Mouse (Mus musculus): ENCODE measurements around the gene Rgs11. TPM values are rescaled to one million over a fixed set of nuclear protein-coding genes. Genes with fewer than 3 reads are reported as not detected.
"Not testable (repeated sequence)": the region's sequence is repeated elsewhere in the genome, so short reads cannot be mapped to it uniquely, and the experiment has no call there.

The Rgs11 gene
- polyA plus RNA-seq (2012; rRNA removed) = 87.1 and 90.1 TPM in 2 replicates

GRCm38 (mm10) chr17:26202737-26203136 is at the start of gene Rgs11:
Gene Rgs11 (plus strand): TSS chr17:26202951.
- peak in 1 of 2 experiments; percentile 56 for DNase-seq (ENCODE audit: extremely low spot score in 1 of 2, low spot score in 1 of 2)

- no peak for DNase-seq (ENCODE audit: extremely low spot score in 1 of 2, low spot score in 1 of 2)
These were observed 40.0 kb upstream of the Rgs11 start for GRCm38 (mm10) chr17:26162736-26163135.

- no peak for DNase-seq (ENCODE audit: extremely low spot score in 1 of 2, low spot score in 1 of 2)
These were observed 34.7 kb upstream of the Rgs11 start for GRCm38 (mm10) chr17:26168039-26168438.

- DNase-seq (ENCODE audit: extremely low spot score in 1 of 2, low spot score in 1 of 2) = not testable (repeated sequence)
These were observed 27.5 kb upstream of the Rgs11 start for GRCm38 (mm10) chr17:26175248-26175647.

GRCm38 (mm10) chr17:26178611-26179010 is 24.1 kb upstream of the Rgs11 start:
- no peak for DNase-seq (ENCODE audit: extremely low spot score in 1 of 2, low spot score in 1 of 2)

- no peak for DNase-seq (ENCODE audit: extremely low spot score in 1 of 2, low spot score in 1 of 2)
These were observed 21.6 kb upstream of the Rgs11 start for GRCm38 (mm10) chr17:26181179-26181578.

GRCm38 (mm10) chr17:26187592-26187991 is 15.2 kb upstream of the Rgs11 start:
- DNase-seq (ENCODE audit: extremely low spot score in 1 of 2, low spot score in 1 of 2) = no peak

GRCm38 (mm10) chr17:26188091-26188805 is 14.5 kb upstream of the Rgs11 start:
- DNase-seq (ENCODE audit: extremely low spot score in 1 of 2, low spot score in 1 of 2) = no peak

- DNase-seq (ENCODE audit: extremely low spot score in 1 of 2, low spot score in 1 of 2) = not testable (repeated sequence)
These were observed 11.3 kb upstream of the Rgs11 start for GRCm38 (mm10) chr17:26191486-26191885.

GRCm38 (mm10) chr17:26192481-26193190 is 10.1 kb upstream of the Rgs11 start:
- no peak for DNase-seq (ENCODE audit: extremely low spot score in 1 of 2, low spot score in 1 of 2)

GRCm38 (mm10) chr17:26198892-26199291 is 3.9 kb upstream of the Rgs11 start, which contains the start of gene Pdia2:
Gene Pdia2 (minus strand): TSS chr17:26199087.
- no peak for DNase-seq (ENCODE audit: extremely low spot score in 1 of 2, low spot score in 1 of 2)

GRCm38 (mm10) chr17:26200831-26201705 is 1.7 kb upstream of the Rgs11 start:
- DNase-seq (ENCODE audit: extremely low spot score in 1 of 2, low spot score in 1 of 2) = no peak

GRCm38 (mm10) chr17:26201998-26202397 is 753 bp upstream of the Rgs11 start:
- DNase-seq (ENCODE audit: extremely low spot score in 1 of 2, low spot score in 1 of 2) = no peak

- DNase-seq (ENCODE audit: extremely low spot score in 1 of 2, low spot score in 1 of 2) = peak; percentile 53 to 76
These were observed 615 bp downstream of the Rgs11 start for GRCm38 (mm10) chr17:26203321-26203811.

- no peak for DNase-seq (ENCODE audit: extremely low spot score in 1 of 2, low spot score in 1 of 2)
These were observed 2.0 kb downstream of the Rgs11 start for GRCm38 (mm10) chr17:26204766-26205165.

- DNase-seq (ENCODE audit: extremely low spot score in 1 of 2, low spot score in 1 of 2) = no peak
These were observed 3.6 kb downstream of the Rgs11 start for GRCm38 (mm10) chr17:26206392-26206791.

- no peak for DNase-seq (ENCODE audit: extremely low spot score in 1 of 2, low spot score in 1 of 2)
These were observed 4.9 kb downstream of the Rgs11 start, which contains the start of gene Arhgdig for GRCm38 (mm10) chr17:26207686-26208085. Gene Arhgdig (minus strand): TSS chr17:26207786.

- no peak for DNase-seq (ENCODE audit: extremely low spot score in 1 of 2, low spot score in 1 of 2)
These were observed 9.5 kb downstream of the Rgs11 start for GRCm38 (mm10) chr17:26212241-26212640.

GRCm38 (mm10) chr17:26212681-26213080 is 9.9 kb downstream of the Rgs11 start:
- no peak for DNase-seq (ENCODE audit: extremely low spot score in 1 of 2, low spot score in 1 of 2)

GRCm38 (mm10) chr17:26221508-26221907 is 18.8 kb downstream of the Rgs11 start:
- DNase-seq (ENCODE audit: extremely low spot score in 1 of 2, low spot score in 1 of 2) = no peak

GRCm38 (mm10) chr17:26225150-26225549 is 22.4 kb downstream of the Rgs11 start:
- DNase-seq (ENCODE audit: extremely low spot score in 1 of 2, low spot score in 1 of 2) = no peak
